Mouse (Mus musculus) intestine, embryonic 14.5 days (tissue): ENCODE data around the gene Grid2. TPM values are rescaled to one million over a fixed set of nuclear protein-coding genes. Genes with fewer than 3 reads are reported as not detected.

Experiments used
- ATAC-seq: fragments of 200-750 bp; cut with Nextera tagmentation; replicated peaks from 2 replicates; pipeline ENCODE4 v1.8.0; 2017; ENCODE audit warnings: low read depth, moderate number of reproducible peaks, moderate TSS enrichment, moderate library complexity; ENCODE audit not compliant: low FRiP score, low TSS enrichment
- DNase-seq: peaks from one replicate; pipeline ENCODE4 v3.0.0-alpha.2; 2018; ENCODE audit warnings: low spot score
- H3K27ac ChIP-seq: fragments of 300-500 bp; sonication (generic); 2 replicates; pipeline ENCODE4 v1.5.1; 2014; ENCODE audit warnings: low read depth, mild to moderate bottlenecking, control low read depth
- H3K27me3 ChIP-seq: fragments of 300-500 bp; sonication (generic); replicated peaks from 2 replicates; pipeline ENCODE4 v1.6.1; 2014; ENCODE audit warnings: low read length, control low read depth; ENCODE audit not compliant: control insufficient read depth, insufficient read depth
- H3K36me3 ChIP-seq: fragments of 300-500 bp; sonication (generic); 2 replicates; pipeline ENCODE4 v1.6.1; 2014; ENCODE audit warnings: low read length, control low read depth; ENCODE audit not compliant: control insufficient read depth, insufficient read depth
- H3K4me1 ChIP-seq: fragments of 300-500 bp; sonication (generic); replicated peaks from 2 replicates; pipeline ENCODE4 v1.6.1; 2014; ENCODE audit warnings: low read length, control low read depth, mixed read lengths; ENCODE audit not compliant: control insufficient read depth, insufficient read depth
- H3K4me2 ChIP-seq: fragments of 300-500 bp; sonication (generic); 2 replicates; pipeline ENCODE4 v1.6.1; 2014; ENCODE audit warnings: low read length
- H3K4me3 ChIP-seq: fragments of 300-500 bp; sonication (generic); 2 replicates; pipeline ENCODE4 v1.5.1; 2014; ENCODE audit warnings: low read depth, low read length, control low read depth, mixed read lengths
- H3K9ac ChIP-seq: fragments of 300-500 bp; sonication (generic); 2 replicates; pipeline ENCODE4 v1.6.1; 2014; ENCODE audit warnings: mild to moderate bottlenecking, low read length
- H3K9me3 ChIP-seq: fragments of 300-500 bp; sonication (generic); 2 replicates; pipeline ENCODE4 v1.6.1; 2016; ENCODE audit warnings: low read length, control low read depth; ENCODE audit not compliant: control insufficient read depth
- WGBS: fragments of 180-500 bp; shearing (Covaris S2); extraction: QIAGEN DNeasy Blood & Tissue Kit; methylation state at CpG from one replicate; pipeline ENCODE4 v1.1.7; 2014; 5-methylcytosine and 5-hydroxymethylcytosine counted together
- polyA plus RNA-seq: library from polyadenylated mRNA; unstranded; fragments of >200 nt; fragmentation: Nextera tagmentation; extraction: Ambion mirVana; gene quantifications from 2 replicates; pipeline ENCODE4 v1.2.1, GENCODE M21; 2014

Gene Grid2
- polyA plus RNA-seq, 1 experiment from 2014 or later = 0.81 TPM

- ATAC-seq (no peak), DNase-seq (no peak)
- Histone ChIP-seq H3K27me3 (no peaks in the 10 kb centered on the region), H3K9ac (no peak overlapping the region), H3K4me2 (no peak overlapping the region), H3K9me3 (no peaks in the 10 kb centered on the region), H3K27ac (no peak overlapping the region), H3K36me3 (no peaks in the 10 kb centered on the region), H3K4me3 (no peak overlapping the region), H3K4me1 (no peaks in the 10 kb centered on the region)
- 66% methylated on average over 3 of the region's 3 CpGs for WGBS
Observed at GRCm38 (mm10) chr6:64327876-64328275, 1072.2 kb downstream of the Grid2 start.

DNA sequence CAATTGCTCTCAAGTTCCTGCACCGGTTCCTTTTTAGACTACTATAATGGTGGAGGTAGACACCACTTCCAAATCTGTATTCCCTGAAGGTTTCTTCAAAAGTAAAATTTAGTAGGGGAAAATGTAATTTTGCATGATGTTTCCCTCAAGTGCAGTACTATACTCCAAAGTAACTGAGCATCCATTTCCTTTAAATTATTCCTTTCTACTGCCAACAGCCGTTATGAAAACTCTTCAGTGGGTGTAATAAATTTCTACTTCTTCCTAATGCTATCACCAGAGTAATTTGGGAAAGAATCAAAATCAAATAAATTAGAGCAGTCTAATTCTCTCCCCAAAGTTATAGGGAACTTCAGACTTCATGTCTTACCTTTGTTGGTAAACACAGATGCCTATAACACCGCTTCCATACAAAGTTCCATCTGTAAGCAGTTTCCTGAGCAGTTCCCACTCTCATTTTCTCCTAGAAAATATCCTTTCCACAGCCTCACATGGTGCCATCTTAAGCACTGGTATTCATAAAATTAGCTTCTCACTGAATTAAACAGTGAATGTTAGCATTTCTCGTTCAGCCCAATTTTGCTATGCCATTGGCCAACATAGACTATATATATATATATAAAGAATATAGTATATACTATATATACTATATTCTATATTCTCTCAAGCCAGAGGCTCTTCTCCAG is 1142.9 kb downstream of the Grid2 start:
- no peaks in the 10 kb centered on the region for H3K36me3 ChIP-seq
- WGBS = 84% methylated on average over 4 of the region's 4 CpGs
- H3K27ac ChIP-seq = no peak overlapping the region
- ATAC-seq (no peak), DNase-seq (no peak)
- H3K9ac ChIP-seq = no peak overlapping the region
- H3K4me3 ChIP-seq = no peak overlapping the region
- no peaks in the 10 kb centered on the region for H3K27me3 ChIP-seq
- H3K4me2 ChIP-seq = no peak overlapping the region
- H3K4me1 ChIP-seq = no peaks in the 10 kb centered on the region
- no peaks in the 10 kb centered on the region for H3K9me3 ChIP-seq

DNA sequence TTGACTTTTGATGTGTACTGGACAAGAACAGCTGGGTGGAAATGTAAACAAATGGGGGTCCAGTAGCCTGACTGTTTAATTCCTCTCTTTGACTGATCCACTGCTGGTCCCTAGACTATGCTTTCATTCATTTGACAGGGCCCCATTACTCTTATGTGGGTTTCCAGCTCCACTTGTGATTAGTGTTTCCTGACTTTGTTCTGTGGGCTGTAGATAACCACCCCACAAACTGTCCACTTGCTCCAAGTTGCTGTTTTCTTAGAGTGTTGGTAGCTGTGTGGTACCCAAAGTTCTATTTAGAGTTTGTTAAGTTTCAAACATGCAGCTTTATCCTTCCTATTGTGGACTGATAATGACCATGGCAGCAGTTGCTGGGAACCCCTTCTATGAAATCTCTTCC is 1172.0 kb downstream of the Grid2 start:
- no peak overlapping the region for H3K4me3 ChIP-seq
- H3K36me3 ChIP-seq = no peaks in the 10 kb centered on the region
- no peak overlapping the region for H3K27ac ChIP-seq
- no peaks in the 10 kb centered on the region for H3K9me3 ChIP-seq
- no peak for DNase-seq
- no peak overlapping the region for H3K9ac ChIP-seq
- no peaks in the 10 kb centered on the region for H3K4me1 ChIP-seq
- H3K27me3 ChIP-seq = no peaks in the 10 kb centered on the region
- H3K4me2 ChIP-seq = no peak overlapping the region
- no peak for ATAC-seq

- Histone ChIP-seq H3K9me3 (no peaks in the 10 kb centered on the region), H3K27me3 (no peaks in the 10 kb centered on the region), H3K4me3 (no peak overlapping the region), H3K9ac (no peak overlapping the region), H3K36me3 (no peaks in the 10 kb centered on the region), H3K4me2 (no peak overlapping the region), H3K27ac (no peak overlapping the region), H3K4me1 (no peaks in the 10 kb centered on the region)
- ATAC-seq = no peak
- 69% methylated on average over 1 of the region's 1 CpGs for WGBS
- no peak for DNase-seq
Observed at GRCm38 (mm10) chr6:64428898-64429297, 1173.2 kb downstream of the Grid2 start.

GRCm38 (mm10) chr6:64448127-64448526 is 1192.5 kb downstream of the Grid2 start:
- Histone ChIP-seq H3K9ac (no peak overlapping the region), H3K4me1 (no peaks in the 10 kb centered on the region), H3K36me3 (no peaks in the 10 kb centered on the region), H3K27ac (no peak overlapping the region), H3K4me3 (no peak overlapping the region), H3K9me3 (no peaks in the 10 kb centered on the region), H3K27me3 (no peaks in the 10 kb centered on the region), H3K4me2 (no peak overlapping the region)
- no peak for ATAC-seq
- DNase-seq = no peak
- 72% methylated on average over 5 of the region's 5 CpGs for WGBS

DNA sequence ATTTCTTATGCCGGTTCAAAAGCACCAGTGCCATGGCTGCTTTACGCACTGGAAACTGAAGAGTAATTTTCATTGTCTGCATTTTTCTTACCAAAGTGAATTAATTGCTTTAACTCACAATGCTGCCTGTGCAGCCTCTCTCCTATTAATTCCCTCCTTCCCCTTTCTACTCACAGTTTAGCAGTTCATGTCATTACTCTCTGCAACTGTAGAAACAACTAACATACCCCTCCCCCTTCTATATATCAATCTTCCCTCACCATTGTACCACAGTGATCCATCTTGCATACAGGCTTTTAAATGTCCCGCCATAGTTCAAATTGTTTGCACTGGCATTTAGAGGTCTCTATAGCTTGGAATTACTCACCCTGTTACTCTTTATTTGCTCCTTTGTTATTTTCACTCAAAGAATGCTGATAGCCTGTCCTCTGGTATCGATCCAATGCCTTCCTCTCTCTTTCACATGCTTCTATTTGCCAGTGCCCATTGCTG is 1193.2 kb downstream of the Grid2 start:
- Histone ChIP-seq H3K27me3 (no peaks in the 10 kb centered on the region), H3K9me3 (no peaks in the 10 kb centered on the region), H3K9ac (no peak overlapping the region), H3K4me3 (no peak overlapping the region), H3K4me1 (no peaks in the 10 kb centered on the region), H3K27ac (no peak overlapping the region), H3K36me3 (no peaks in the 10 kb centered on the region), H3K4me2 (no peak overlapping the region)
- no peak for DNase-seq
- WGBS = 69% methylated on average over 4 of the region's 4 CpGs
- no peak for ATAC-seq

DNA sequence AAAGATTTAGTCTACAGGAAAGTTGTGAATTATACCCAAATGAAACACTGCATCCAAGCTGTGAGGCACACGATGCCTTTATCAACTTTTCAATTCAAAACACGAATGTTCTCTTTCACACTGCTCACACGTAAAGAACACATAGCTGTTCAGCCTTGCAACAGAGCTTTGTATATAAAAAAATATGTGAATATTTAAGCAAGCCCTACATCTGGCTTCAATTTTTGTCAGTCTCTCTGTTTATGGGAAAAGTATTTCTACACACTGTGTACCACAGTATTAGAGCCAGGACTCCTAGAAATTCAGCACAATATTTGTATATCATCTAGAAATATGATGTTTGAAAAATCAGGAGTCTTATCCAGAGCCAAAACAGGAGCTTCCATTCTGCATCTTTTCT is 1195.1 kb downstream of the Grid2 start:
- H3K27ac ChIP-seq = no peak overlapping the region
- H3K4me1 ChIP-seq = no peaks in the 10 kb centered on the region
- no peak overlapping the region for H3K4me2 ChIP-seq
- DNase-seq (no peak), ATAC-seq (no peak)
- WGBS = 83% methylated on average over 3 of the region's 3 CpGs
- no peak overlapping the region for H3K4me3 ChIP-seq
- no peak overlapping the region for H3K9ac ChIP-seq
- no peaks in the 10 kb centered on the region for H3K36me3 ChIP-seq
- no peaks in the 10 kb centered on the region for H3K9me3 ChIP-seq
- H3K27me3 ChIP-seq = no peaks in the 10 kb centered on the region

DNA sequence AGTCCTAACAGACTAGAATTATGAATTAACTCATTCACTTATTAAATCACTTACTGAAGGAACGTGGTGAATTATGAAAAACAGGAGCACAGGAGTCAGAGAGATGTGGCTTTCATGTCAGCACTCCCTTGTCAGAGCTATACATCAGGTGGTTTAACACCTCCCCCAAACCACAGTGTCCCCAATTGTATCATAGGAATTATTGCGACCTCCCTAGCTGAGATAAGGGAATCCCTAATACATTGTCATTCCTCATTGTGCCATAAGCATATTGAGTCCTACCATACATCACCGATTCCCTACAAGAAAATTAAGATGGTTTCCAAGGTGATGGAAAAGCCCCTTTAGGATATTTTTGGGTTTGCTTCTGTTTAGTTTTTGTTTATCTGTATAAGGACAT is 1224.2 kb downstream of the Grid2 start:
- Histone ChIP-seq H3K9ac (no peak overlapping the region), H3K36me3 (no peaks in the 10 kb centered on the region), H3K4me3 (no peak overlapping the region), H3K4me2 (no peak overlapping the region), H3K27me3 (no peaks in the 10 kb centered on the region), H3K4me1 (no peaks in the 10 kb centered on the region), H3K27ac (no peak overlapping the region), H3K9me3 (no peaks in the 10 kb centered on the region)
- WGBS = 89% methylated on average over 3 of the region's 3 CpGs
- no peak for ATAC-seq
- DNase-seq = no peak

- no peaks in the 10 kb centered on the region for H3K27me3 ChIP-seq
- no peak overlapping the region for H3K4me2 ChIP-seq
- 77% methylated on average over 2 of the region's 2 CpGs for WGBS
- no peak overlapping the region for H3K4me3 ChIP-seq
- no peaks in the 10 kb centered on the region for H3K36me3 ChIP-seq
- no peaks in the 10 kb centered on the region for H3K9me3 ChIP-seq
- H3K9ac ChIP-seq = no peak overlapping the region
- no peak overlapping the region for H3K27ac ChIP-seq
- H3K4me1 ChIP-seq = no peaks in the 10 kb centered on the region
- ATAC-seq (no peak), DNase-seq (no peak)
Observed at GRCm38 (mm10) chr6:64480592-64480991, 1224.9 kb downstream of the Grid2 start.
